Mouse (Mus musculus) forebrain, embryonic 14.5 days (tissue): Measurements from ENCODE around the gene Fam71e2. TPM values are rescaled to one million over a fixed set of nuclear protein-coding genes. Genes with fewer than 3 reads are reported as not detected.

Experiments
- ATAC-seq: fragments of 200-750 bp; cut with Nextera tagmentation; 2 replicates; pipeline ENCODE4 v1.8.0; 2017; ENCODE audit warnings: mild to moderate bottlenecking, moderate library complexity
- DNase-seq: peaks from one replicate; pipeline ENCODE4 v3.0.0-alpha.2; 2015; ENCODE audit warnings: low spot score
- H3K27ac ChIP-seq: fragments of 300-500 bp; sonication (generic); 2 replicates; pipeline ENCODE4 v1.5.1; 2014; ENCODE audit warnings: low read depth, mild to moderate bottlenecking, control low read depth, low read length, moderate library complexity
- H3K27me3 ChIP-seq: fragments of 300-500 bp; sonication (generic); replicated peaks from 2 replicates; pipeline ENCODE4 v1.6.1; 2014; ENCODE audit warnings: low read length, control low read depth, mixed read lengths; ENCODE audit not compliant: control insufficient read depth, insufficient read depth
- H3K36me3 ChIP-seq: fragments of 300-500 bp; sonication (generic); 2 replicates; pipeline ENCODE4 v1.6.1; 2014; ENCODE audit warnings: low read length, control low read depth; ENCODE audit not compliant: control insufficient read depth, insufficient read depth
- H3K4me1 ChIP-seq: fragments of 300-500 bp; sonication (generic); 2 replicates; pipeline ENCODE4 v1.6.1; 2014; ENCODE audit warnings: antibody characterized with exemption, low read length, control low read depth; ENCODE audit not compliant: control insufficient read depth, insufficient read depth
- H3K4me2 ChIP-seq: fragments of 300-500 bp; sonication (generic); 2 replicates; pipeline ENCODE4 v1.6.1; 2014; ENCODE audit warnings: mild to moderate bottlenecking, control low read depth, low read length
- H3K4me3 ChIP-seq: fragments of 300-500 bp; sonication (generic); 2 replicates; pipeline ENCODE4 v1.5.1; 2014; ENCODE audit warnings: low read depth, low read length, control low read depth
- H3K9ac ChIP-seq: fragments of 300-500 bp; sonication (generic); 2 replicates; pipeline ENCODE4 v1.6.1; 2014; ENCODE audit warnings: mild to moderate bottlenecking, low read length, control low read depth, moderate library complexity
- H3K9me3 ChIP-seq: fragments of 300-500 bp; sonication (generic); replicated peaks from 2 replicates; pipeline ENCODE4 v1.6.1; 2016; ENCODE audit warnings: low read length, control low read depth, mixed read lengths; ENCODE audit not compliant: control insufficient read depth
- WGBS: fragments of 180-500 bp; shearing (Covaris S2); extraction: QIAGEN DNeasy Blood & Tissue Kit; methylation state at CpG from one replicate; pipeline ENCODE4 v1.1.7; 2014; 5-methylcytosine and 5-hydroxymethylcytosine counted together
- polyA plus RNA-seq: library from polyadenylated mRNA; unstranded; fragments of >200 nt; fragmentation: Nextera tagmentation; extraction: Ambion mirVana; gene quantifications from 2 replicates; pipeline ENCODE4 v1.2.1, GENCODE M21; 2014

Gene Fam71e2
- polyA plus RNA-seq, 1 experiment from 2014 or later = not detected

DNA sequence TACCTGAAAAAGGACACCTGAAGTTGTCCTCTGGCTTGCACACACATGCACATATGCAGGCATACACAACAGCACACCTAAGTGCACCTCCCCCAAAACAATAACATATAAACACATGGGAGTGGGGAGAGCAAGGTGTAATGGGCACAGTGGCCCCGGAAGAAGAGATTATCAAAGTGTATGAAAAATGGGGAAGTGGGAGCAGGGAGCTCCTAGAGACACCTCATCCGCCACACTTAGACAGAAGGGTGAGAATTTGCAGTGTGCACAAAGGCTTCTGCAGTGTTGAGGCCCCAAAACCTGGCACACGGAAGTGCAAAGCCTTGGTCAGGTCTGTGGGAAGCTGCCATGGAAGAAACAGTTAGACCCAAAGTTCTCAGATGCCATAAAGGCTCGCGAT is 40.0 kb downstream of the Fam71e2 start:
- 88% methylated on average over 5 of the region's 5 CpGs for WGBS
- no peaks in the 10 kb centered on the region for H3K4me1 ChIP-seq

DNA sequence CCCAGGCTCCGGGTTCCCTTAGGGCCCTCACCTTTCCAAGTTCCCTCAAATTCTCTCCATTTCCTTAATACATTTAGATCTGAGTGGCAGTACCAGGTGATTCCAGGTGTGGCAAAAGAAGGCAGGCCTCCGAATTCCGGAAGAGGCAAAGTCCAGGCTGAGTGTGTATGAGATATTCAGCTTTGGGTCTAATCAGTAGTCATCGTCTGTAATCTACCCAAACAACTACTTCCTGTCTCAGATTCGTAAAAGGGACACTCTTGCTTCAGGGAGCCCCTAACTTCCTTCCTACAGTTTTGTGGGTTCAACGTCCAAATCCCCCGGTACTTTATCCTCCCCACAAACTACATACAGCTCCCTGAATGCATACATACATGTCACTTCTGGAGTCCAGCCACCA is 45.9 kb downstream of the Fam71e2 start, which contains the start of gene Tmem150b:
Tmem150b (minus strand) TSS at position 81 of the 400 bp plus-strand sequence.
- ATAC-seq (no peak), DNase-seq (no peak)
- Histone ChIP-seq H3K27ac (no peak within 1 kb of the TSS), H3K9ac (no peak within 1 kb of the TSS), H3K4me1 (no peaks in the 10 kb centered on the region), H3K36me3 (no peaks in the 10 kb centered on the region), H3K4me3 (no peak within 1 kb of the TSS), H3K4me2 (no peak within 1 kb of the TSS), H3K27me3 (no peaks in the 10 kb centered on the region), H3K9me3 (no peaks in the 10 kb centered on the region)
- 85% methylated on average over 7 of the region's 7 CpGs for WGBS

More for the DNA sequence above, 40.0 kb downstream of the Fam71e2 start:
- Histone ChIP-seq H3K4me3 (no peak overlapping the region), H3K27ac (no peak overlapping the region), H3K27me3 (no peaks in the 10 kb centered on the region), H3K9me3 (no peaks in the 10 kb centered on the region), H3K4me2 (no peak overlapping the region), H3K9ac (no peak overlapping the region), H3K36me3 (no peaks in the 10 kb centered on the region)
- ATAC-seq (no peak), DNase-seq (no peak)

DNA sequence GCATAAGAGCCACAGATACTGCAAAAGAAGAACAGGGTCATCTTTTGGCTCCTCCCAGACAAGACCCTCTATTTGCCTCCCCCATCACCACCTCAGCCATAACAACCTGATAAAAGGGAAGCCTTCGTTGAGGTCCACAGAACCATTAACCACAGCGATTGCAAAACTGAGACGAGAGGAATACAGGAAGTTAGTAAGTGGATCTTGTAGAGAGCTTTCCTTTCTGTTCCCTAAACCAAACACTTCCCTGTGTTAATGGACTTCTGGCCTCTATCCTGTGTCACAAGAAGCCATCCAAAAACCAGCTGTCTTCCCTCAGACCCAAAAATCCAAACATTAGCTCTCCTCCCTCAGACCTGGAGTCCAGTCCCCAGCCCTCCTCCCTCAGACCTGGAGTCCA is 46.7 kb downstream of the Fam71e2 start:
- Histone ChIP-seq H3K27me3 (no peaks in the 10 kb centered on the region), H3K27ac (no peak overlapping the region), H3K4me2 (no peak overlapping the region), H3K9me3 (no peaks in the 10 kb centered on the region), H3K36me3 (no peaks in the 10 kb centered on the region), H3K4me3 (no peak overlapping the region), H3K4me1 (no peaks in the 10 kb centered on the region), H3K9ac (no peak overlapping the region)
- ATAC-seq (no peak), DNase-seq (no peak)
- WGBS = 87% methylated on average over 3 of the region's 3 CpGs

DNA sequence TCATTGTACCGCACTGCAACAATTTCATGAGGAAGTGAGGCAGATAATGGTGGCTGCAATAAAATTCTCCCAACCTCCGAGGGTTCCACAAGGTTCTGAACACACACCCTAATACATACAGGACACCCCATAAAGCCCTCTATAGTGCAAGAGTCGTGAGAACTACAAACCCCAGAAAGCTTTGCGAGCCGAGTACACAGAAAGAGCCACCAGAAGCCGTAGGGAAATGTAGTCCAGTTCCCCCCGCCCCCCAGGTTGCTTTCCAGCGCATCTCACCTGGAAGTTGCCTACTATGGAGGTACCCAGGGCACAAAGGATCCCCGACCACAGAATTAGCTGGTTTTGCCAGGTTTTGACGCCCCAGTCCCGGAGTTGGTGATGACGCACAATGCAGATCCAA is 47.6 kb downstream of the Fam71e2 start:
- peak; percentile 72; the same call in 1 of the 2 replicates for ATAC-seq
- no peaks in the 10 kb centered on the region for H3K27me3 ChIP-seq
- H3K27ac ChIP-seq = no peak overlapping the region
- no peaks in the 10 kb centered on the region for H3K4me1 ChIP-seq
- peak overlapping the region; percentile 42 for H3K9ac ChIP-seq
- DNase-seq = peak; percentile 63
- 34% methylated on average over 12 of the region's 12 CpGs for WGBS
- peak overlapping the region; percentile 43 for H3K4me2 ChIP-seq
- no peaks in the 10 kb centered on the region for H3K9me3 ChIP-seq
- peak overlapping the region; percentile 19 for H3K4me3 ChIP-seq
- H3K36me3 ChIP-seq = no peaks in the 10 kb centered on the region

DNA sequence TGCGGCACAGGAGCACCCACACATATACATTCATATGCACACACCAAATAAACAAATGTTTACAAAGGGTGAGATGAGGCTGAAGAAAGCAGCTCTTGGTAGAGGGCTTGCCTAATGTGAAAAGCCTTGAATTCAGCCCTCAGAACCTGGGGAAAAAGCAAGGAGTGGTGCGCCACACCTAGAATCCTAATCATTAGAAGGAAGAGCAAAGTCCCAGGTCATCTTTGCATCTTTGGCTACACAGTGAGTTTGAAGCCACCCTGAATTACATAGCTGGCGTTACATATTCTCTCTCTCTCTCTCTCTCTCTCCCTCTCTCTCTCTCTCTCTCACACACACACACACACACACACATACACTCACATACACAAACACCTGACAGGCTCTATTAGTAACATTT is 51.8 kb downstream of the Fam71e2 start:
- peaks cover 29% of the 10 kb centered on the region for H3K36me3 ChIP-seq
- DNase-seq = no peak
- 83% methylated on average over 3 of the region's 3 CpGs for WGBS
- H3K27me3 ChIP-seq = no peaks in the 10 kb centered on the region
- no peak for ATAC-seq
- no peaks in the 10 kb centered on the region for H3K9me3 ChIP-seq
- H3K4me1 ChIP-seq = no peaks in the 10 kb centered on the region
- H3K4me3 ChIP-seq = no peak overlapping the region
- no peak overlapping the region for H3K9ac ChIP-seq
- no peak overlapping the region for H3K27ac ChIP-seq
- H3K4me2 ChIP-seq = no peak overlapping the region

DNA sequence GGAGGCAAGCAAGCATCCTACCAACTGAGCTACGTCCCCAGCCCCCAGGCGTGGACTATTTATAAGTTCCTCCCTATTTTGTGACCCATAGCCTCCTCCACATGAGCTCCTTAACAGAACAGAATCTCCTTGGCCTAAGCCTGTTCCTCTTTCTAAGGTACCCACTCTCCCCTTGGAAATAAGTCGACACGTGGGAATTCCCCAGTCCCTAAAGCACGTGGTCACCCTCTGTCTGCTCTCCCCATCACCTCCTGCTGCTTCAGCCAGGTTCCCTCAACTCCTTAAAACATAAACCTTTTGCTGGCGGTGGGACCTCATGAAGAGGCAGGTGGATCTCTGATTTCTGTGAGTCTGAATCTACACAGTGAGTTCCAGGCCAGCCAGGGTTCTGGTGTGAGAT is 54.1 kb downstream of the Fam71e2 start:
- ATAC-seq (no peak), DNase-seq (no peak)
- H3K36me3 ChIP-seq = peaks cover 52% of the 10 kb centered on the region
- H3K4me2 ChIP-seq = no peak overlapping the region
- H3K27ac ChIP-seq = no peak overlapping the region
- no peak overlapping the region for H3K9ac ChIP-seq
- no peaks in the 10 kb centered on the region for H3K27me3 ChIP-seq
- H3K4me1 ChIP-seq = no peaks in the 10 kb centered on the region
- WGBS = 71% methylated on average over 6 of the region's 6 CpGs
- no peak overlapping the region for H3K4me3 ChIP-seq
- no peaks in the 10 kb centered on the region for H3K9me3 ChIP-seq

DNA sequence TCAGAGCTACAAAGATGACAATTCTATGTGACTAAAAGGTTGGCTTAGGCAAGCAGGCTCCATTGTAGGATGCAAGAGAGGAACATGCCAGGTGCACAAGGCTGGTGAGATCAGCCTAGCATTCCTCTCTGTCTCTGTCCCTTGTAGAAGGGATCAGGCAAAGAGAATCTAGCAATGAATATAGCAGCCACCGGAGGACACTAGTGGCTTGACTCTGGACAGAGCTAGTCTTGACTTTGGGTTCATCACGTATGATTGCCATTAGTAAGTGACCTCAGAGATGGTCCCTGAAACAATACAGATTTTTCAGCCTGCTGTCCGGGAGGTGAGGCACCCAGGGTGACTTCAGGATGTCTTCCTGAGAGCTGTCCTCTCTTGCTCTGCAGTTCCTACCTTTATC is 58.5 kb downstream of the Fam71e2 start:
- Histone ChIP-seq H3K36me3 (peaks cover 95% of the 10 kb centered on the region), H3K4me2 (no peak overlapping the region), H3K27me3 (no peaks in the 10 kb centered on the region), H3K27ac (no peak overlapping the region), H3K4me3 (no peak overlapping the region), H3K4me1 (no peaks in the 10 kb centered on the region), H3K9me3 (no peaks in the 10 kb centered on the region), H3K9ac (no peak overlapping the region)
- DNase-seq (no peak), ATAC-seq (no peak)
- 88% methylated on average over 3 of the region's 3 CpGs for WGBS

DNA sequence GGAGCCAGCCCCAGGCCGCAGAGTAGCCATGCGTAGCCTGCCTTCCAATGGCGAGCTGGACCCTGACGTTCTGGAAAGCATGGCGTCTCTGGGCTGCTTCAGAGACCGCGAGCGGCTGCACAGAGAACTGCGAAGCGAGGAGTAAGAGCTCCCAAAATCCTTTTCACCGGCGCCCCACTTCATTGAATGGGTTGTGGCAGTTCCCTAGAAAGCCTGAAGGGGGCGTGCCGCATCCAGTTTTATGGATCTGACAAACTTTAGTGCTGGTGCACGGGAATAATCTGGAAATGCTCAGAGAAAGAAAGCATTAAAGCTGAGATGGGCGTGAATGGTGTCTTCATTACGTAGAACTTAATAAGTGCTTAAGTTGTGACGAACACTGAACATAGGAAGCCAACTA is 66.0 kb downstream of the Fam71e2 start:
- Histone ChIP-seq H3K4me1 (no peaks in the 10 kb centered on the region), H3K27ac (no peak overlapping the region), H3K4me2 (no peak overlapping the region), H3K9ac (peak overlapping the region; percentile 25; the same call in 1 of the 2 replicates), H3K36me3 (peaks cover 95% of the 10 kb centered on the region), H3K4me3 (no peak overlapping the region), H3K9me3 (no peaks in the 10 kb centered on the region), H3K27me3 (no peaks in the 10 kb centered on the region)
- DNase-seq (peak; percentile 48), ATAC-seq (0 out of 2 replicates have a peak, but pooled peaks have one; percentile 7)
- 35% methylated on average over 18 of the region's 18 CpGs for WGBS
